Mouse (Mus musculus): ENCODE results near the gene Dgki.
A peak's percentile ranks its signal among the peaks of the same experiment; 100 is the strongest.

The Dgki gene

GRCm38 (mm10) chr6:37007573-37007972 is 292.4 kb downstream of the Dgki start:
- TF ChIP-seq GATA4 (IDR thresholded peaks at IDR 0.05; ENCODE audit: insufficient replicate concordance, low read length) = no peak

GRCm38 (mm10) chr6:37004914-37005313 is 295.1 kb downstream of the Dgki start:
- no peak for TF ChIP-seq GATA4 (IDR thresholded peaks at IDR 0.05; ENCODE audit: insufficient replicate concordance, low read length)

- no peak for TF ChIP-seq GATA4 (IDR thresholded peaks at IDR 0.05; ENCODE audit: insufficient replicate concordance, low read length)
Measured at GRCm38 (mm10) chr6:37003235-37003634, 296.7 kb downstream of the Dgki start.

- no peak for TF ChIP-seq GATA4 (IDR thresholded peaks at IDR 0.05; ENCODE audit: insufficient replicate concordance, low read length)
Measured at GRCm38 (mm10) chr6:36998942-36999341, 301.0 kb downstream of the Dgki start.

- TF ChIP-seq GATA4 (IDR thresholded peaks at IDR 0.05; ENCODE audit: insufficient replicate concordance, low read length) = no peak
Measured at GRCm38 (mm10) chr6:36994329-36994728, 305.7 kb downstream of the Dgki start.

GRCm38 (mm10) chr6:36990186-36990585 is 309.8 kb downstream of the Dgki start:
- no peak for TF ChIP-seq GATA4 (IDR thresholded peaks at IDR 0.05; ENCODE audit: insufficient replicate concordance, low read length)

- TF ChIP-seq GATA4 (IDR thresholded peaks at IDR 0.05; ENCODE audit: insufficient replicate concordance, low read length) = no peak
Measured at GRCm38 (mm10) chr6:36988800-36989199, 311.2 kb downstream of the Dgki start.

- no peak for TF ChIP-seq GATA4 (IDR thresholded peaks at IDR 0.05; ENCODE audit: insufficient replicate concordance, low read length)
Measured at GRCm38 (mm10) chr6:36981646-36982045, 318.3 kb downstream of the Dgki start.

GRCm38 (mm10) chr6:36980475-36980874 is 319.5 kb downstream of the Dgki start:
- no peak for TF ChIP-seq GATA4 (IDR thresholded peaks at IDR 0.05; ENCODE audit: insufficient replicate concordance, low read length)

GRCm38 (mm10) chr6:36978176-36978575 is 321.8 kb downstream of the Dgki start:
- no peak for TF ChIP-seq GATA4 (IDR thresholded peaks at IDR 0.05; ENCODE audit: insufficient replicate concordance, low read length)

GRCm38 (mm10) chr6:36973096-36973495 is 326.9 kb downstream of the Dgki start:
- 0 out of 2 replicates have a peak, but pooled peaks have one; percentile 34 for TF ChIP-seq GATA4 (IDR thresholded peaks at IDR 0.05; ENCODE audit: insufficient replicate concordance, low read length)

- no peak for TF ChIP-seq GATA4 (IDR thresholded peaks at IDR 0.05; ENCODE audit: insufficient replicate concordance, low read length)
Measured at GRCm38 (mm10) chr6:36972494-36972893, 327.5 kb downstream of the Dgki start.

GRCm38 (mm10) chr6:36969249-36969885 is 330.6 kb downstream of the Dgki start:
- TF ChIP-seq GATA4 (IDR thresholded peaks at IDR 0.05; ENCODE audit: insufficient replicate concordance, low read length) = no peak

GRCm38 (mm10) chr6:36960658-36961057 is 339.3 kb downstream of the Dgki start:
- TF ChIP-seq GATA4 (IDR thresholded peaks at IDR 0.05; ENCODE audit: insufficient replicate concordance, low read length) = no peak

- no peak for TF ChIP-seq GATA4 (IDR thresholded peaks at IDR 0.05; ENCODE audit: insufficient replicate concordance, low read length)
Measured at GRCm38 (mm10) chr6:36955293-36955692, 344.7 kb downstream of the Dgki start.

GRCm38 (mm10) chr6:36950648-36951047 is 349.3 kb downstream of the Dgki start:
- no peak for TF ChIP-seq GATA4 (IDR thresholded peaks at IDR 0.05; ENCODE audit: insufficient replicate concordance, low read length)

- TF ChIP-seq GATA4 (IDR thresholded peaks at IDR 0.05; ENCODE audit: insufficient replicate concordance, low read length) = no peak
Measured at GRCm38 (mm10) chr6:36947861-36948260, 352.1 kb downstream of the Dgki start.
